Mouse (Mus musculus): ENCODE results near the gene H2-T23.

DNA sequence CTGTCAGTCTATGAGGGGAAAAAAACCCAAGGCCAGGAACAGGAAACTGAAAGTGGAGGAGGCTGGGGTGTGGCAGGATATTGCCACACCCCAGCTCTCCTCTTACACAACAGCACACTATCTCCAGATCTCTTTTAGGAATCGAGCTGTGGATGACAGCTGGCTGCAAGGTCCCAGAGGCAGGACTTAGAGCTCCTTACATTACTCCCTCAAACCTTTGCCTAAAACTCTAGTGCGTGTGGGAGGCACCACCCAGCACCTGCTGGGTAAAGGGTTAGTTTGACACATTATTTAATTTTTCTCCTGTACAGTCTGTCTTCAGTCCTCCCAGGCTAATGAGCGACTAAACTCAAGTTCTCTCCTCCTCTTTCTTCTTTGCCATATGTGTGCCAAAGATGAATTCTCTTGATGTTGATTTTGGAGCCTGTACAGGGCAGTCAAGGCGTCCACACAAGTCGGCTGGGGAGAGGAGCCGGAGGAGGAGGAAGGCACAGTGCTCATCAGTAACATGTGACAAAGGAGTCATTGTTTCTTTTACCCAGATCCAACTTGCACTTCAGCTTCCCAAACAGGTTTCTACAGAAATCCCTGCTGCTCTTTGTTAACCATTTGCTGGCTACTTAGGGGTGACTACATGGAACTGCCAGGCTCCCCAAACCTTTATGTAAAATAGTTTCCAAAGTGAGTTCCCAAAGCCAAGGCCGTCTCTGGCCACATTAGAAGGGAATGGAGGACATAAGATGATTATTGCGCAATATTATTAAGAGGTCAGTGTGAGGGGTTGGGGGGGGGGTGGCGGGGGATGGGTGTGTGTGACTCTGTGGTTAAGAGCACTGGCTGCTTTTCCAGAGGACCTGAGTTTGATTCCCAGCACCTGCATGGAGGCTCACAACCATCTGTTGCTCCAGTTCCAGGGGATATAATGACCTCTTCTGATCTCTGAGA, 8.7 kb downstream of the H2-T23 start:
- peak; percentile 48 to 84 (median 63) for TF ChIP-seq MYOD1 (IDR thresholded peaks at IDR 0.05; ENCODE audit: control insufficient read depth in 1 of 3, insufficient read length in 2 of 3, low read depth in 2 of 3)
- TF ChIP-seq POLR2A (IDR thresholded peaks at IDR 0.05; ENCODE audit: insufficient read length, low read depth) = no peak
- TF ChIP-seq TCF12 (IDR thresholded peaks at IDR 0.05; ENCODE audit: insufficient read depth, poor library complexity, severe bottlenecking) = no peak
- TF ChIP-seq CEBPB (IDR thresholded peaks at IDR 0.05; ENCODE audit: insufficient read depth, poor library complexity, severe bottlenecking) = peak; percentile 92
- TF ChIP-seq MAX (IDR thresholded peaks at IDR 0.05; ENCODE audit: low read depth) = no peak
- no peak for TF ChIP-seq USF1 (IDR thresholded peaks at IDR 0.05; ENCODE audit: low read depth)
- TF ChIP-seq POLR2AphosphoS2 (IDR thresholded peaks at IDR 0.05; ENCODE audit: insufficient read length, low read depth) = no peak
- no peak for TF ChIP-seq E2F4 (IDR thresholded peaks at IDR 0.05; ENCODE audit: insufficient read depth)
- TF ChIP-seq SRF (IDR thresholded peaks at IDR 0.05; ENCODE audit: control insufficient read depth, insufficient read length, low read depth) = no peak
